Mouse (Mus musculus): ENCODE data around the gene Marcks.

- TF ChIP-seq POLR2A (IDR thresholded peaks at IDR 0.05; ENCODE audit: low read depth, low read length) (no peak), CTCF (IDR thresholded peaks at IDR 0.05; ENCODE audit: extremely low read depth, insufficient read length, insufficient replicate concordance, low read depth, low read length) (no peak)
Measured at GRCm38 (mm10) chr10:37148016-37148415, 9.3 kb upstream of the Marcks start.
